Mouse (Mus musculus): ENCODE results near the gene Ccdc167.

Gene Ccdc167

GRCm38 (mm10) chr17:29716732-29717445, at the start of gene Ccdc167:
Gene Ccdc167, minus strand, starts transcription at chr17:29717044.
- DNase-seq (ENCODE audit: low spot score) = peak; percentile 99

- DNase-seq (ENCODE audit: low spot score) = no peak
These were observed 48.5 kb upstream of the Ccdc167 start for GRCm38 (mm10) chr17:29765380-29765779.

- DNase-seq (ENCODE audit: low spot score) = peak; percentile 13
These were observed 45.7 kb upstream of the Ccdc167 start for GRCm38 (mm10) chr17:29762551-29762950.

GRCm38 (mm10) chr17:29761938-29762337, 45.1 kb upstream of the Ccdc167 start:
- DNase-seq (ENCODE audit: low spot score) = no peak

- no peak for DNase-seq (ENCODE audit: low spot score)
These were observed 43.8 kb upstream of the Ccdc167 start for GRCm38 (mm10) chr17:29760404-29761375.

GRCm38 (mm10) chr17:29759963-29760362, 43.1 kb upstream of the Ccdc167 start:
- no peak for DNase-seq (ENCODE audit: low spot score)

GRCm38 (mm10) chr17:29756381-29756780, 39.5 kb upstream of the Ccdc167 start:
- no peak for DNase-seq (ENCODE audit: low spot score)

GRCm38 (mm10) chr17:29754510-29754909, 37.7 kb upstream of the Ccdc167 start:
- DNase-seq (ENCODE audit: low spot score) = no peak

GRCm38 (mm10) chr17:29747466-29747865, 30.6 kb upstream of the Ccdc167 start:
- no peak for DNase-seq (ENCODE audit: low spot score)

GRCm38 (mm10) chr17:29737849-29738804, 21.3 kb upstream of the Ccdc167 start:
- no peak for DNase-seq (ENCODE audit: low spot score)

GRCm38 (mm10) chr17:29736448-29737014, 19.7 kb upstream of the Ccdc167 start:
- DNase-seq (ENCODE audit: low spot score) = no peak

- no peak for DNase-seq (ENCODE audit: low spot score)
These were observed 15.7 kb upstream of the Ccdc167 start for GRCm38 (mm10) chr17:29732522-29732921.

GRCm38 (mm10) chr17:29731953-29732325, 15.1 kb upstream of the Ccdc167 start:
- DNase-seq (ENCODE audit: low spot score) = no peak

- no peak for DNase-seq (ENCODE audit: low spot score)
These were observed 14.6 kb upstream of the Ccdc167 start for GRCm38 (mm10) chr17:29731266-29731952.

GRCm38 (mm10) chr17:29730510-29731265, 13.8 kb upstream of the Ccdc167 start:
- peak; percentile 28 for DNase-seq (ENCODE audit: low spot score)

GRCm38 (mm10) chr17:29728082-29728481, 11.2 kb upstream of the Ccdc167 start:
- DNase-seq (ENCODE audit: low spot score) = no peak

GRCm38 (mm10) chr17:29725027-29725620, 8.3 kb upstream of the Ccdc167 start:
- no peak for DNase-seq (ENCODE audit: low spot score)

GRCm38 (mm10) chr17:29724610-29725009, 7.8 kb upstream of the Ccdc167 start:
- DNase-seq (ENCODE audit: low spot score) = no peak

- DNase-seq (ENCODE audit: low spot score) = no peak
These were observed 4.0 kb upstream of the Ccdc167 start for GRCm38 (mm10) chr17:29720755-29721365.
